Mouse (Mus musculus): ENCODE measurements around the gene Rce1.
A peak's percentile ranks its signal among the peaks of the same experiment; 100 is the strongest.

Rce1 gene

GRCm38 (mm10) chr19:4625179-4625828 lies at the start of gene Rce1:
Gene Rce1, minus strand, starts transcription at chr19:4625641.
- DNase-seq, result peak; percentile 89 to 90

- DNase-seq, result no peak
Observed at GRCm38 (mm10) chr19:4672401-4672800, 47.0 kb upstream of the Rce1 start.

DNA sequence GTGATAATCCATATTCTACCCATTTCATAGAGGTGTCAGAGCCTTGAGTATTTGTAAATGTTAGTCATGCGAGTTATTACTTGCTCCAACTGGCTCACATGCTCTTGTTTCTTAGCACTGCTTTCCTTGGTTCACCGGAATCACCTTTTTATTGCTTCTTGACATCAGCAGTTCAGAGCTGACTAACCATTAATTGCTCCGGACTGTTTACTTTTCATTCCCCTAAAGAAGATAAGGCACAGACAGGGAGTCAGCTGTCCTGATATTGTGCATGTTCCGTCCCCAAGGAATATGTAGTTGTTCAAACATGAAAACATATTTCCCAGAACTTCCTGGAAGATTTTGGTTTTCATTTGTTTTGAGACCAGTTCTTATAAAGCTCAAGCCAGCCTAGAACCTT lies 45.3 kb upstream of the Rce1 start:
- DNase-seq, result no peak

DNA sequence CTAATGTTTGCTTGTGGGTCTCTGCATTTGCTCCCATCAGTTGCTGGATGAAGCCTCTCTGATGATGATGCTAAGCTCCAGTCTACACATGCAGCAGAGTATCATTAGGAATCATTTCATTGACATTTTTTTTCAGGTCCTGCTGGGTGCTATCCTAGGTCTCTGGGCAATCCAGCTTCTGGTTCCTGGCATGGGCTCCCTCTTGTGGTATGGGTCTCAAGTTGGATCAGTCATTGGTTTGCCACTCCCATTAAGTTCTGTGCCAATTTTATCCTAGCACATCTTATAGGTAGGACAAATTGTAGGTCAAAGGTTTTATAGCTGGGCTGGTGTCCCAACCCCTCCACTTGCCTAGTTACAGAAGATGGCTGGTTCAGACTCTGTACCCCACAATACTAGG lies 41.4 kb upstream of the Rce1 start:
- no peak for DNase-seq

GRCm38 (mm10) chr19:4658156-4658555 lies 32.7 kb upstream of the Rce1 start:
- no peak for DNase-seq

DNA sequence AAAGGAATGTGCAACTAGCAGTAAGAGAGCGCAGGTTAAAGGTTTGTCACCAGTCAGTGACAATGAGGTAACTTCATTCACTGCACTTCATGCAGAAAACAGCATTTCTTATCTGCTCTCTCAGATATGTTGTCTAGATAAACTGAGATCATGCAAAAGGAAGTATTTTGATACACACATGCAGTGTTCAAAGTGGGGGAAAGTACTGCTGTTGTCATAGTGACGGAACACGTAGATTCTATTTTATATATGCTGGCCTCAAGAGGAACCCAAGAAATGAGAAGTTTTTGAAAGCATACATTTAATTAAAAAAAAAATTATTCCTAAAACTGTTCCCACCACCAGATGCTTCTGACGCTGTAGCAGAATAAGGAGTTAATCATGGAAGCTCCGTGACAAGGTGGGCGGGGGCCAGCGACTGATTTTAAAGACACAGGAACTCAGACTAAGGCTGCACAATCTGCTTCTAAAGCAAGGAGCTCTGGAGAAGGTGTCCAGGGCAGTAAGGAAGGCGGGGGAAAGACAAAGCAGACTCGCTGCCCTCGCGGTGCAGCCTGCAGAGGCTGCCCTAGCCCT lies 21.6 kb upstream of the Rce1 start:
- DNase-seq, result no peak

GRCm38 (mm10) chr19:4644271-4644670 lies 18.8 kb upstream of the Rce1 start:
- no peak for DNase-seq

GRCm38 (mm10) chr19:4635986-4636385 lies 10.5 kb upstream of the Rce1 start:
- no peak for DNase-seq

DNA sequence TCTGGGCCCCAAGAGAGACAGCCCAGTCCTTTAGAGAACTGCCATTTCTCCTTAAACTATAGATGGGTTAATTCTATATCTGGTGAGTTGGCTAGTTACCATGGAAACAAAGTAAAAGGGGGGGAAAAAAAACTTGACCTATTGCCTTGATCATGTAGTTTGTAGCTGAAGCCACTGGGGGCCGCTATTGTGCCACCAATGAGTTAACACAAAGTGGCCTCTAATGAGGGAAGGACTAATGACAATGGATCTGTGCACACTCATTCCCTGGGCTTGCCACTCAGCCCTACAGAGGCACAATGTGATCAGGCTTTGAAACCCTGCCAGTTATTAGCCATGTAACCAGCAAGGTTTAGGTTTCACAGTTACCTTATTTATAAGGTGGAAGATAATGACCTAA lies 3.4 kb upstream of the Rce1 start:
- peak; percentile 34 to 37 for DNase-seq

GRCm38 (mm10) chr19:4625829-4626535 lies 541 bp upstream of the Rce1 start:
- no peak for DNase-seq

DNA sequence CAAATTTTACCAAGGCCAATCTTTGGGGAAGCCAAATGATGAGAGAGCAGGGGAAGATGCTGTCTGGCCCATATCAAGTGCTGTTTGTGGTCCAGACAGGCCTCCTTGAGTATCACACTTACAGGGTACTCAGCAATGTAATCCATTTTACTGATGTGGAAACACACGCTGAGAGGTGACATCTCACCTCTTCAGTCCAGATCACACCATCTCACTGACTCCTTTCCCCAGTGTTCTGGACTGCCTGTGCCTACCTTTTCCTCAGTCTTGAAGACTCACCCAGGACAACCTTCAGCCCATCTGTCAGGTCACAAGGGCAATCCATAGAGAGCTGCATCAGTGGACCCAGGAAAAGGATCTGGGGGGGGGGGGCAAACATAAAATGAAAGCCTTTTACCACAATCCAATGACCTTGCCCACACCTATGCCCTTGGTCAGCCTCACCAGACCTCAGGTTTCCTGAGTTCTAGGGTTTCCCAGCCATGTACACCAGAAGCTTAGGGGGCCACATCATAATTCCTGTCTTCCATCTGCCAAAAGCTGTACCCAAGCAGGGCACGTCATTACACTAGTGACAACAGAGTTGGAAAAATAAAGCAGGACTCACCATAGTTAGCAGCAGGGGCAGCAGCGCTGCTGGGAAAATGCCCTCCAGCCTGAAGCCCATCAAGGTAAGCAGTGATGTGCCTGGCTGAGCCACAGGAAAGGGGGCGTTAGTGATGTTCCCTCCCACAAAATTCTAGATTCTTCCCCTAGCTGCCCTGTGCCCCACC lies 849 bp downstream of the Rce1 start:
- no peak for DNase-seq

- no peak for DNase-seq
Observed at GRCm38 (mm10) chr19:4624006-4624405, 1.4 kb downstream of the Rce1 start.

DNA sequence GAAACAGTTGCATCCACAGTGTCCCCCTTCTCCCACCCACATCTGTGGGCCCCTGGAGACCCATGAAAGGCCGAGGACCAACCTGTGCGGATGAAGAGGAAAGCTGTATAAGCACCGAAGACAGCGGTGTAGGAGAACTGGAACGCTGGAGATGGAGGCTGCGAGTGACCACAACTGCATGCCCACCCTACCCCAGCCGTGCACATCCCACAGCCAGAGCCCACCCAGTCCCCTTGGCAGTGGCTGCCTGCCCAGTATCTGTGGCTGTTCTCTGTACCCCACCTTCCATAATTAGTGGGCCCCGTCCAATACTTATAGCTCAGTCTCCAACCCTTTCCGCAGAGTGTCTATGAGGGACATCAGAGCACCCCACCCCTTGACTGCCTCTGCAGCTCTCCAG lies 2.0 kb downstream of the Rce1 start:
- DNase-seq, result no peak

DNA sequence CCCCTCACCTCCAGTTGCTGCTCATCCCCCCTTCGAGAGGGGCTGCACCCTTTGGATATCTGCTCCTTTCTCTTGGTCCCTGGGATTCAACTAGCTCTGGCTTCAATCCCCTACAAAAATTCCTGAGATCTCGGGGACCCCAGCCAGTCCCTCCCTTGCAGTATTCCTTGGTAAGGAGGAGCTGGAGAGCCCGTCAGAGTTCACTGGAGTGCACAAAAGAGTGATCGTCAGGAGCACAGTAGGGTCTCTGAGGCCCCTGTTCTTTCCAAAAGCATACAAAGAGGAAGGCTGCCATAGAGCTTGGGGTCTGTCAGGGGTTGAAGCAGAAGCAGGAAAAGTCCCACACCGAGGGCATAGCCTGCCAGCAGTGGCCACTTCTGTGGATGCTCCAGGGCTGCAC lies 2.7 kb downstream of the Rce1 start:
- DNase-seq, result no peak

GRCm38 (mm10) chr19:4620721-4621120 lies 4.7 kb downstream of the Rce1 start:
- no peak for DNase-seq

GRCm38 (mm10) chr19:4619461-4619860 lies 6.0 kb downstream of the Rce1 start:
- no peak for DNase-seq

GRCm38 (mm10) chr19:4618183-4618582 lies 7.3 kb downstream of the Rce1 start:
- no peak for DNase-seq

DNA sequence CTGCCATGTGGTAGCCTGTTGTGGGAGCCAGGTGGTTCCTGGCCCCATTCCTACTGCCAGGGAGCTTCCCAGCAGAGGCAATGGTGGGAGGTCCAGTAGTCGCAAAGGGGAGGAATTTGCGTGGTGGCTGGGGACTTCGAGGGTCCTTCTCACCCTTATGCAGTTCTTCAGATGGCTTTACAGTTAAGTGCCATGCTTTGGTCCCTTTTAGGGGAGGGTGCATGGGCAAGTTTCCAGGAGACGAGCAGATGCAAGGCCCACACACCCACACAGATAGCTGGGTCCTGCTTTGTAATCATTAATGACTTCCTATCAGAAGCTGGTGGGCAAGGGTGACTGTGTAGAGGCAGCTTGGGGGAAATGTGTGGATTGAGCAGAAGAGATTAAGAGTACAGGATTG lies 8.9 kb downstream of the Rce1 start:
- DNase-seq, result no peak

DNA sequence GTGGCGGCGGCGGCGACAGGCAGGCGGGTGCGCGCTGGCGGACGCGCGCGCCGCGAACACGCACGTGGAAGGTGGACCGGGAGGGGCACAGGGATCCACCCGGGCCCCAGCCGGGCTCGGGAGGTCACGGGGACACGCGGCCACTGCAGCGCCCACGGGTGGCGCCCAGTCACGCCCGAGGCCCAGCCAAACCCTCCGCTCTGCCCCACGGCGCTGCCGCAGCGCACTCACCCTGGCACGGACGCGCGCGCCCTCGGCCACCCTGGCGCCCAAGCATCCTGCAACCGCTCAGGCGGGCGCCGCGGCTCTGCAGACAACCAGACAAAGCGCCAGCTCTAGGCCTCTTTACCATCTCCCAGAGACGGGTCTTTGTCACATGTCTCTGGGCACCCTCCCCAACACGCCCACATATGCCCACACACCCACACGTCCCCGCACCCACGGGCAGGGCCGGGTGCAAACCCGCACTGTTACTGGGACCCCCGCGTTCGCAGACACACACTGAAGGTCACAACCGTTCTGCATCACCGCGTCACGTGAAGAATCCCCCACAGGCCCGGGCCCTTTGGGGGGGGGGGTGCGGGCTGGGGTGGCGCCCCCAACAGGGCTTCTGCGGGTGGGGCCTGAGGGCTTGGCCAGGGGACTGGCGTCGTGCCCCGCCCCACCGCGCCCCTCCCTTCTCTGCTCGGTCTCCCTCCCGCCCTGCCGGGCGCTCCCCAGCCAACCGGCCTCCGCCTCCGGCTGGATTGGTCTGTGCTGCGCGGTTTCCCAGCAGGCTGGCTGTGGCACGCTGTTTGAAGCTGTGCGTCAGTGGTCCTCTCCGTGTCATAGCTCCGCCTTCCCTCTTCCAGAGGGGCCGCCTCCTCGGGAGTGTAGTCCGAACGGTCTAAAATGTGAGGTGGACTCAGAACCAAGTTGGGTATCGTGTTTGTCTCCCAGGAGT lies 10.0 kb downstream of the Rce1 start, which contains the start of gene Lrfn4:
TSS of gene Lrfn4 (minus strand) at position 517 of the 943 bp plus-strand sequence.
- DNase-seq, result peak; percentile 48 to 64

- DNase-seq, result peak in 1 of 2 experiments; percentile 27
Observed at GRCm38 (mm10) chr19:4614305-4615150, 10.9 kb downstream of the Rce1 start.
